Mouse (Mus musculus) embryo, embryonic 9.5 days (tissue): ENCODE results near the gene Acsf3.

Source experiments
- DNase-seq: peaks from one replicate; pipeline ENCODE4 v3.0.0-alpha.2; 2017; ENCODE audit errors: extremely low spot score

Acsf3 gene

GRCm38 (mm10) chr8:122775285-122776155 is at the start of gene Acsf3:
Acsf3 (plus strand) TSS chr8:122775486.
- peak; percentile 85 for DNase-seq

GRCm38 (mm10) chr8:122726789-122727188 is 48.5 kb upstream of the Acsf3 start:
- DNase-seq: no peak

- DNase-seq: no peak
These were observed 47.9 kb upstream of the Acsf3 start for GRCm38 (mm10) chr8:122727412-122727811.

GRCm38 (mm10) chr8:122728630-122729029 is 46.7 kb upstream of the Acsf3 start:
- DNase-seq: no peak

GRCm38 (mm10) chr8:122735110-122735509 is 40.2 kb upstream of the Acsf3 start:
- DNase-seq: no peak

GRCm38 (mm10) chr8:122735542-122736473 is 39.5 kb upstream of the Acsf3 start:
- DNase-seq: no peak

GRCm38 (mm10) chr8:122736623-122737022 is 38.7 kb upstream of the Acsf3 start:
- no peak for DNase-seq

- no peak for DNase-seq
These were observed 38.2 kb upstream of the Acsf3 start for GRCm38 (mm10) chr8:122737071-122737470.

GRCm38 (mm10) chr8:122737886-122738285 is 37.4 kb upstream of the Acsf3 start:
- DNase-seq: no peak

GRCm38 (mm10) chr8:122739102-122739725 is 36.1 kb upstream of the Acsf3 start:
- no peak for DNase-seq

- DNase-seq: no peak
These were observed 32.8 kb upstream of the Acsf3 start for GRCm38 (mm10) chr8:122742471-122742870.

- DNase-seq: no peak
These were observed 30.1 kb upstream of the Acsf3 start for GRCm38 (mm10) chr8:122745022-122745749.

- DNase-seq: peak; percentile 17
These were observed 29.5 kb upstream of the Acsf3 start for GRCm38 (mm10) chr8:122745750-122746275.

- no peak for DNase-seq
These were observed 28.8 kb upstream of the Acsf3 start for GRCm38 (mm10) chr8:122746439-122746838.

GRCm38 (mm10) chr8:122747825-122748224 is 27.5 kb upstream of the Acsf3 start:
- DNase-seq: no peak

GRCm38 (mm10) chr8:122749333-122749958 is 25.8 kb upstream of the Acsf3 start:
- no peak for DNase-seq

- no peak for DNase-seq
These were observed 23.9 kb upstream of the Acsf3 start for GRCm38 (mm10) chr8:122751342-122751741.

GRCm38 (mm10) chr8:122752111-122752721 is 23.1 kb upstream of the Acsf3 start:
- DNase-seq: no peak

GRCm38 (mm10) chr8:122758597-122758996 is 16.7 kb upstream of the Acsf3 start:
- no peak for DNase-seq

- no peak for DNase-seq
These were observed 15.2 kb upstream of the Acsf3 start for GRCm38 (mm10) chr8:122760116-122760515.
